ENCODE assay signal across 22 mouse cellular contexts in genomic region chr13:98441001-98441400, GRCm38 (mm10). TPM values are rescaled to one million over a fixed set of nuclear protein-coding genes. Genes with fewer than 3 reads are reported as not detected.
DNase-seq lines count a peak whose midpoint lies in the region; ATAC-seq and TF ChIP-seq lines count a peak whose summit lies in the region.
"Had no signal": no experiment of that assay in that cellular context is flagged by ENCODE, and none has a peak within 500 bp of the region (broad histone marks: within the 10 kb centered on the region; RNA-seq: fewer than 3 reads in every experiment).

No protein-coding gene starts in this region.

- H3K36me3 ChIP-seq in heart, embryonic 11.5 days (ENCODE audit: control insufficient read depth, insufficient read depth, low read length), result no peaks in the 10 kb centered on the region
- no peaks in the 10 kb centered on the region for H3K36me3 ChIP-seq in kidney, embryonic 14.5 days (ENCODE audit: control insufficient read depth, insufficient read depth, low read length)
- H3K36me3 ChIP-seq in lung, embryonic 14.5 days (ENCODE audit: insufficient read depth), result no peaks in the 10 kb centered on the region
- no peaks in the 10 kb centered on the region for H3K36me3 ChIP-seq in intestine, embryonic 15.5 days
- H3K36me3 ChIP-seq: embryonic facial prominence, embryonic 12.5 days; hindbrain, embryonic 12.5 days; liver, embryonic 15.5 days; midbrain, embryonic 12.5 days; neural tube, embryonic 12.5 days had no signal

- ATAC-seq in heart, embryonic 11.5 days (replicated peaks; ENCODE audit: insufficient number of reproducible peaks, low FRiP score, low TSS enrichment), result no peak
- no peak for ATAC-seq in kidney, embryonic 14.5 days (ENCODE audit: low FRiP score, low TSS enrichment)
- ATAC-seq in lung, embryonic 14.5 days (ENCODE audit: insufficient read depth), result peak; percentile 47; the same call in 1 of the 2 replicates
- no peak for ATAC-seq in intestine, embryonic 15.5 days
- ATAC-seq: forebrain, postnatal 0 days had no signal

- no peak for DNase-seq in heart, adult 18-20 months
- no peak for DNase-seq in kidney, adult 11 months
- no peak for DNase-seq in lung, embryonic 14.5 days
- DNase-seq in lung, postnatal 10 days, result no peak
- no peak for DNase-seq in urinary bladder, postnatal 36 days (ENCODE audit: low spot score in 2 of 2)
- DNase-seq: cerebellum, adult 9-11 months; forebrain, postnatal 0 days; gastrocnemius, adult 2 months; right cerebral cortex, adult 18-20 months; thymus, postnatal 25 days had no signal

- H3K27me3 ChIP-seq in heart, embryonic 11.5 days (ENCODE audit: control insufficient read depth, insufficient read depth, low read length), result no peaks in the 10 kb centered on the region
- H3K27me3 ChIP-seq in kidney, embryonic 14.5 days (ENCODE audit: control insufficient read depth, insufficient read depth, low read length), result no peaks in the 10 kb centered on the region
- H3K27me3 ChIP-seq in lung, embryonic 14.5 days (ENCODE audit: insufficient read depth, low read length), result no peaks in the 10 kb centered on the region
- H3K27me3 ChIP-seq in intestine, embryonic 15.5 days (replicated peaks), result no peaks in the 10 kb centered on the region
- H3K27me3 ChIP-seq: CH12.LX; embryonic facial prominence, embryonic 12.5 days; hindbrain, embryonic 12.5 days; midbrain, embryonic 12.5 days; neural tube, embryonic 12.5 days had no signal

- H3K9me3 ChIP-seq in heart, embryonic 11.5 days (replicated peaks; ENCODE audit: control insufficient read depth, low read length), result no peaks in the 10 kb centered on the region
- H3K9me3 ChIP-seq in kidney, embryonic 14.5 days (ENCODE audit: control insufficient read depth, low read length), result no peaks in the 10 kb centered on the region; the same call in 1 of the 2 replicates
- no peaks in the 10 kb centered on the region for H3K9me3 ChIP-seq in lung, embryonic 14.5 days (ENCODE audit: low read depth, low read length)
- H3K9me3 ChIP-seq in intestine, embryonic 15.5 days, result no peaks in the 10 kb centered on the region
- H3K9me3 ChIP-seq: embryonic facial prominence, embryonic 12.5 days; liver, embryonic 15.5 days; midbrain, embryonic 12.5 days; neural tube, embryonic 12.5 days had no signal

- 71% methylated on average over 4 of the region's 4 CpGs for WGBS in heart, embryonic 11.5 days (ENCODE audit: insufficient replicate concordance)
- WGBS in kidney, embryonic 14.5 days, result 69% methylated on average over 4 of the region's 4 CpGs
- 55% methylated on average over 4 of the region's 4 CpGs for WGBS in lung, embryonic 14.5 days
- WGBS in intestine, embryonic 15.5 days, result 77% methylated on average over 4 of the region's 4 CpGs

- no peaks in the 10 kb centered on the region for H3K4me1 ChIP-seq in heart, embryonic 11.5 days (ENCODE audit: control insufficient read depth, insufficient read depth, low read length)
- 0 out of 2 replicates have a peak, but pooled peaks cover 5% of the 10 kb centered on the region for H3K4me1 ChIP-seq in kidney, embryonic 14.5 days (ENCODE audit: control insufficient read depth, insufficient read depth, low read length)
- no peaks in the 10 kb centered on the region for H3K4me1 ChIP-seq in lung, embryonic 14.5 days (ENCODE audit: insufficient read depth)
- 0 out of 2 replicates have a peak, but pooled peaks cover 3% of the 10 kb centered on the region for H3K4me1 ChIP-seq in intestine, embryonic 15.5 days (replicated peaks)
- H3K4me1 ChIP-seq: hindbrain, embryonic 12.5 days; liver, embryonic 15.5 days; midbrain, embryonic 12.5 days; neural tube, embryonic 12.5 days had no signal

- H3K27ac ChIP-seq in heart, embryonic 11.5 days (ENCODE audit: low read depth, low read length), result no peak overlapping the region
- H3K27ac ChIP-seq in kidney, embryonic 14.5 days (ENCODE audit: low read depth, low read length), result 0 out of 2 replicates have a peak overlapping the region, but pooled peaks have one; percentile 30
- no peak overlapping the region for H3K27ac ChIP-seq in lung, embryonic 14.5 days (ENCODE audit: low read depth)
- no peak overlapping the region for H3K27ac ChIP-seq in intestine, embryonic 15.5 days
- H3K27ac ChIP-seq: embryonic facial prominence, embryonic 12.5 days; gastrocnemius, adult 2 months; hindbrain, embryonic 12.5 days; liver, embryonic 15.5 days; midbrain, embryonic 12.5 days; neural tube, embryonic 12.5 days had no signal

- no peak for TF ChIP-seq CTCF in lung, embryonic 14.5 days (IDR thresholded peaks at IDR 0.05; ENCODE audit: low read depth)

- H3K4me3 ChIP-seq in heart, embryonic 11.5 days (ENCODE audit: low read depth, low read length), result no peak overlapping the region
- H3K4me3 ChIP-seq in kidney, embryonic 14.5 days (ENCODE audit: low read length), result no peak overlapping the region
- H3K4me3 ChIP-seq in lung, embryonic 14.5 days (ENCODE audit: low read depth, low read length), result no peak overlapping the region
- no peak overlapping the region for H3K4me3 ChIP-seq in intestine, embryonic 15.5 days (replicated peaks)
- H3K4me3 ChIP-seq: embryonic facial prominence, embryonic 12.5 days; gastrocnemius, adult 2 months; hindbrain, embryonic 12.5 days; liver, embryonic 15.5 days; midbrain, embryonic 12.5 days; neural tube, embryonic 12.5 days had no signal

- H3K4me2 ChIP-seq in heart, embryonic 11.5 days, result peak overlapping the region; percentile 17
- 0 out of 2 replicates have a peak overlapping the region, but pooled peaks have one; percentile 8 for H3K4me2 ChIP-seq in kidney, embryonic 14.5 days (replicated peaks; ENCODE audit: low read depth, low read length)
- H3K4me2 ChIP-seq in lung, embryonic 14.5 days, result peak overlapping the region; percentile 37
- 0 out of 2 replicates have a peak overlapping the region, but pooled peaks have one; percentile 9 for H3K4me2 ChIP-seq in intestine, embryonic 15.5 days (replicated peaks)
- H3K4me2 ChIP-seq: embryonic facial prominence, embryonic 12.5 days; hindbrain, embryonic 12.5 days; liver, embryonic 15.5 days; midbrain, embryonic 12.5 days; neural tube, embryonic 12.5 days had no signal

- H3K9ac ChIP-seq in heart, embryonic 11.5 days (ENCODE audit: low read depth, low read length), result no peak overlapping the region
- no peak overlapping the region for H3K9ac ChIP-seq in kidney, embryonic 14.5 days (ENCODE audit: low read depth, low read length)
- H3K9ac ChIP-seq in lung, embryonic 14.5 days, result no peak overlapping the region
- no peak overlapping the region for H3K9ac ChIP-seq in intestine, embryonic 15.5 days
- H3K9ac ChIP-seq: embryonic facial prominence, embryonic 12.5 days; forebrain, postnatal 0 days; hindbrain, embryonic 12.5 days; liver, embryonic 15.5 days; midbrain, embryonic 12.5 days; neural tube, embryonic 12.5 days had no signal

RNA-seq across cellular contexts. Expression of gene Gm10320, which starts 50.8 kb away (rescaled TPM):
- polyA plus RNA-seq in heart, embryonic 11.5 days (2014; fragmentation: Nextera tagmentation; extraction: Ambion mirVana), result 0.37 and 0.65 TPM in 2 replicates
- not detected for total RNA-seq in heart, adult 18-20 months (2021)
- polyA plus RNA-seq in kidney, embryonic 14.5 days (2014; fragmentation: Nextera tagmentation; extraction: Ambion mirVana), result 1.2 TPM in 2 replicates
- 1.8 TPM in 2 replicates for polyA plus RNA-seq in lung, embryonic 14.5 days (2014; fragmentation: Nextera tagmentation; extraction: Ambion mirVana)
- 1.8 TPM in 2 replicates for polyA plus RNA-seq in intestine, embryonic 15.5 days (2015; fragmentation: Nextera tagmentation; extraction: Ambion mirVana)
- total RNA-seq: adrenal gland, postnatal 14 days; forebrain, postnatal 0 days; gastrocnemius, adult 2 months; layer of hippocampus, postnatal 14 days; monocyte, adult 5-6 weeks had no signal
- polyA plus RNA-seq: hindbrain, embryonic 12.5 days had no signal
